Mouse (Mus musculus): ENCODE measurements around the gene Hist1h3g.

Hist1h3g gene

GRCm38 (mm10) chr13:23581408-23582218 is 46.4 kb downstream of the Hist1h3g start, which contains the start of gene Hist1h4d:
TSS of gene Hist1h4d (plus strand) at chr13:23581598.
- DNase-seq (ENCODE audit: low spot score), result peak; percentile 94

- DNase-seq (ENCODE audit: low spot score), result no peak
These were observed 47.2 kb downstream of the Hist1h3g start for GRCm38 (mm10) chr13:23582219-23583056.

- no peak for DNase-seq (ENCODE audit: low spot score)
These were observed 48.3 kb downstream of the Hist1h3g start for GRCm38 (mm10) chr13:23583387-23584068.

- DNase-seq (ENCODE audit: low spot score), result no peak
These were observed 49.1 kb downstream of the Hist1h3g start for GRCm38 (mm10) chr13:23584331-23584730.

- DNase-seq (ENCODE audit: low spot score), result peak; percentile 65
These were observed 49.8 kb downstream of the Hist1h3g start for GRCm38 (mm10) chr13:23585029-23585441.
